Mouse (Mus musculus): ENCODE data around the gene Tpgs1.

DNA sequence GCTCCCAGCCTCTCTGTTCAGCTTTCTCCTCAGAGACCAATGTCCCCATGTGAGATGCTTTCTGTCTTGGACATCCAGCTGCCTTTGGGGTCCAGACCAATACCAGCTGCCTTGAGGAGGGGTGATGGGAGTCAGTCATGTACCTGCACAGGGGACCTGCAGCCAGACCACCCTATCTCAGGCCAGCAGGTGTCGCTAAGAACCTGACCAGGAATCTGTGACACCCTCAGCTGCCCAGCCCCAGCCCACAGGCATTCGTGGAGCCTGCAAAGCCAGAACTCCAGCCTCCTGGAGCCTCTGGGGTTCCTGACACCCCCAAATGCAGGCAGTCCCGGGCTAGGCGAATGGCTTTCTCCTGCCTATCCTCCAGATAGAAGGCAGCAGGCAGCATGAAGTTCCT lies 10.3 kb upstream of the Tpgs1 start:
- no peak for TF ChIP-seq POLR2A (IDR thresholded peaks at IDR 0.05; ENCODE audit: borderline replicate concordance, control insufficient read depth, low read depth, low read length)
- peak; percentile 43 for TF ChIP-seq CTCF (IDR thresholded peaks at IDR 0.05; ENCODE audit: control insufficient read depth, insufficient read depth, low read length)
